Mouse (Mus musculus) thymus, postnatal 25 days (tissue): ENCODE measurements around the gene Ctnnb1.

Source experiments
- DNase-seq: peaks from one replicate; pipeline ENCODE4 v3.0.0; 2022

The Ctnnb1 gene

GRCm38 (mm10) chr9:120963720-120964119 is 34.7 kb downstream of the Ctnnb1 start:
- no peak for DNase-seq

DNA sequence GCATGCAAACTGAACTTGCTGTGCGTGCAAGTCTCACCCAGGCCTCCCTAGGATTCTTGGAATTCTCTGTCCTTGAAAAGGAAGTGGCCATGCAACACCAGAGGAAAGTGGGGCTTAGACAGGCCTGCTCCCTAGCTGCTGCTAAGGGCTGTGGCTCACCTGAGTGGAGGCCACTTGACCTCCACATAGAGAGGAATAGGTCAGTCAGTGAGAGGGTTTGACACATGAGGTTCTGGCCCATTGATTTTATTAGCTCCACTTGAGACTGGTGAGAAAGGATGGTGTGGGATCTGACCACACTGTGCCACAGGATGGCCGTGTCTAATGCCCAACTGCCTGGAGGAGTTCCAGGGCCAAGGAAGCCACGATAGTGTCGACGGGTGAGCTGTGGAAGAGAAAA is 35.2 kb downstream of the Ctnnb1 start:
- no peak for DNase-seq

- no peak for DNase-seq
Observed at GRCm38 (mm10) chr9:120965007-120965406, 36.0 kb downstream of the Ctnnb1 start.

GRCm38 (mm10) chr9:120973026-120973515 is 44.1 kb downstream of the Ctnnb1 start:
- DNase-seq: no peak

- no peak for DNase-seq
Observed at GRCm38 (mm10) chr9:120974209-120974608, 45.2 kb downstream of the Ctnnb1 start.

DNA sequence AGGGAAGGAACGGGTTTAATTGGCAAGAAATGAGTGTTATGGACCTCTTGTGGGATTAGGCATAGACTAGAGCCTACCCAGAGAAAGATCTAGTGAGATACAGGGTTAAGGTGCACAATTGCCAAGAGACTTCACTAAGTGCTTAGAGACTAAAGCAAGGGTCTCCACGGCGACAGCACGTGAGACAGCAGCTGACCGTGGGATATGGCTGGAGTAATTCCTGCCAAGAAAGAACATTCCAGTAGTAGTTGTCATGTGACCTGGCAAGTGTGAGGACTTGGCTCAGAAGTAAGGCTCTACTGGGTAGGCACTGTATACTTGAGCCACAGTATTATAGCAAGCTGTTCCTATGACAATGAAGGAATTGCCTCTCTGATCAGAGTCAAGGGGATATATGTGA is 47.1 kb downstream of the Ctnnb1 start:
- no peak for DNase-seq

- DNase-seq: no peak
Observed at GRCm38 (mm10) chr9:120976856-120977255, 47.8 kb downstream of the Ctnnb1 start.

GRCm38 (mm10) chr9:120981777-120982176 is 52.8 kb downstream of the Ctnnb1 start:
- no peak for DNase-seq

- no peak for DNase-seq
Observed at GRCm38 (mm10) chr9:120983849-120984248, 54.8 kb downstream of the Ctnnb1 start.

DNA sequence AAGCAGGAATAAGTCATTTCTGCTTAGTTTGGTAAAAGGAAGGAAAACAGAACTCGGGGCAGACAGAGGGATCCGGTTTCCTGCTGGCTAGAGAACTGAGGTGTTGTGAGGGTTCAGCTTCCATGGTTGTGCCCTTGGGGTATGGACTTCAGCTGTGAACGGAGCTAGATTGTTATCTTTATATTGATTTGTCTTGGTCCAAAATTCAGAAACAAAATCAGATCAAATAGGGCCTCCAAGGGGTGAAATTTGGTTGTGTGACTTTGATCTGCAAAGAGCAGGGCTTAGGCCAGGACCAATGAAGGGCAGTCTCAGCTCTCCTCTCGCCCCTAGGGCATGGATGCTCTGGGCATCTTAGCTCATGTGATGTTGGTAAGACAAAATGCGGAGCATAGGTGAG is 55.5 kb downstream of the Ctnnb1 start:
- DNase-seq: no peak

DNA sequence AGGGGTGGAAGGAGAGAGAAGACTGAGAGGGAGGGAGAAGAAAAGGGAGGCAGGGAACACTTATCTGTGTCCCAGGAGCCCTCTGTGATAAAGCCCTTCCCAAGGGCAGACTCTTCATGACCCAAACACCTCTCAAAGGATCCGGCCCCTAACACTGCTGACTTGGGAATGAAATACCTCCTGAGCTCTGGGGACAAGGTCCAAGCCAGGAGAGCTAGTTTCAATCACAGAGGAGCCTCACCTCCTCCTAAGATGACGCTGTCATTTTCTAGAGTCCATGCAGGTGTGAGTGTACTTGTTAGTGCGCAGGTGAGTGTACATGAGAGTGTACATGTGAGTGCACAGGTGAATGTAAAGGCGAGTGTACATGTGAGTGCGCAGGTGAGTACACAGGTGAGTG is 56.0 kb downstream of the Ctnnb1 start:
- no peak for DNase-seq

DNA sequence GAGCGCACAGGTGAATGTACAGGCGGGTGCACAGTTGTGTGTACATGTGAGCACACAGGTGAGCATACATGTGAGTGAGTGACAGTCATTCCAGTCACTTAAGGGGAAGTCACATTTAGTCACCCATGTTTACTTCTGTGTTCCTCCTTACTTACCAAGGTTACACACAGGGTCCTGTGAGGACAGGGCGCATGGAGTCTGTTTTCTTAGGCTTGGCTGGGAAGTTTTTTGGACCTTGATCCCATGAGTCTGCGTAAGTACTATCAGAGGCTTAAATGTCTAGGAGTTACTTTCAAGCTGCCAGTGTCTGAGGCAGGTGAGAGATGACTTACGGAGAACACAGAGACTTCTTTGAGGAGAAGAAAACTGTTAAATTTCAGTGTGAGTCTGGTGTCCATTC is 56.5 kb downstream of the Ctnnb1 start:
- no peak for DNase-seq

DNA sequence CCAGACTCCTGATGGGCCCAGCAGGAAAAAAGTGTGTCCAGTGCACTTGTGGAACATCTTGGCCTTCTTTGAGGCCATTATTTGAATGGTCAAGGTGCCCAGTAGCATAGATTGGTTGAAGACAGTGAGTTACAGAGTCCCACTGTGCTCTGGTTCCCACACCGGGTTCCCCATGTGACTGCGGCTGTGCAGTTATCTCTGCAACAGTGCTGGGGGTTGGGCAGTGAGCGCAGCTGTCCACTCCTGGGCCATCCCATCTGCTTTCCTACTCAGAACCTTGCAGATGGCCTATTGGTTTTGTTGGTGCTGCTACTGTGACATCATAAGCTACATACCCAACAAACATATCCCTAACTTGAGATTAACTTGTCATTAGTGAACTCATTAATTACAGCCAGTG is 57.2 kb downstream of the Ctnnb1 start:
- no peak for DNase-seq

DNA sequence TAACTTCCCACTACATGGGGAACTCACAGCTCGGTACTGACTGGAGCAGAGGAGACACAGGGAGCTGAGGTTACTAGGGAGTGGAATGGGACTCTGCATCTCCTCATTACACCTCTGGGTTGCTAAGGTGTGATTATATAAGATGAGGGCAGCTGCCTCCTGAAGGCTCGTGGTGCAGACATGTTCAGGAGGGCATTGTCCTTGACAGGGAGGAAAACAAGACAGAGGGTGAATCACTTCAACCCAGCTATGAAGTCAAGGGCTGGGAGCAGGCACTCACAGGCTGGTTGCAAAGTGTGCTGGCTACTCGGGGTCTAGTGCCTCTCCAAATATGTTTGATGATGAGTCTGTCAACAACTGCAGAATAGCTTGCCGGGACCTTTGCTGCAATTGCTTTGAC is 58.0 kb downstream of the Ctnnb1 start:
- no peak for DNase-seq

DNA sequence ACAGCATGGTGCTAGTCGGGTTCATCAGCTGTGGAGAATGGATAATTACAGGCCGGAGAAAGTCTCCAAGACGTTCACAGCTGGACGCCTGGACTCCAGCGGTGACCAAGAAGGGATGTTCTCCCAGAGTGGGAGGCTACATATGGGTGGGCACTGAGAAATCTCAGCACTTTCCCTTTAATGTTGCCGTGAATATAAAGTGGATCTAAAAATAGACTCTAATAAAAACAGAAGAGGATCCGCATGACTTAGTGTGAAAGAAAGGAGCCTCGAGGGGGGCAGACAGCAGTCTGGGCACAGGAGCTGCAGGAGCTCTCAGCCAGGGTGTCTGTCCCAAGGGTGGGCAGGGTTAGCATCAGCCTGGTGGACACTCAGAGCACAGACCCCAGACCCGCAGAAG is 59.1 kb downstream of the Ctnnb1 start:
- DNase-seq: no peak

DNA sequence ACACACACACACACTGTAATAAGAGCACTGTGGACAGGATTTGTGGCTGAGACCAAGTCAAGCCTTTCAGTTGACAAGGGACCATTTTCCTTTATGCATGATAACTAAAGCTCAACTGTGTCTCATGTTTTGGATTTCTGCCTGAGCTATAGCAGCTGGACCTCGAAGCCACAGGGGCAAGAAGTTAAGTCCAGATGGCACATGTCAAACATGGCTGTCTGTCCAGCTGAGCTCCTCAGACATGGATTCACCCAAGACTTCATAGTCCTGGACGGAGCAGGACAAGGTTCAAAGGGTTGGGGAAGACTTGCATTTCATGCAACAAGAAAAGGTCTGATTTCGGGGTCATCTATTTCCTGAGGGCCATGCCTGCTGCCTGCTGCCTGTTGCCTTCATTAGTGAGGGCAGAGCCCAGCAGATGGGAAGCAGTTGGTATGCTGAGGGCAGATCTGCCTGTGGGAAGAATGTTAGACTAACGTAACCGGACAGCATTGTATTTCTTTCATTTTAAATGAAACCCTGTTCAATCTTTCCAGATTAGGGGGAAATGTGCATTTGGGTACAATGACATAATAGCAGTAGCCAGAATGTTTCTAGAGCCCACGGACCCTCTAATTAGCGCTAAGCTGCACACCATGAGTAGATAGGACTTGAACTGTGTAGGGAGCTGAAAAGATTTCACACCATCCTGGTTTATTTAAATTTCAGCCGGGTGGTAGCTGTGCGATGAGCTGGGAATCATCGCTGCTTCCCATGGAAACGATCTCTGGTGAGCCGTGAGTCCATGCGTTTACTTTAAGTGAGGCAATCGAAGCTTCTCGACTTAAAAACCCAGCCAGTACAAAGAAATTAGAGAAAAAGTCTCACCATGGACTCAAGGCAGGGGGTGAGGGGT is 61.0 kb downstream of the Ctnnb1 start:
- no peak for DNase-seq

DNA sequence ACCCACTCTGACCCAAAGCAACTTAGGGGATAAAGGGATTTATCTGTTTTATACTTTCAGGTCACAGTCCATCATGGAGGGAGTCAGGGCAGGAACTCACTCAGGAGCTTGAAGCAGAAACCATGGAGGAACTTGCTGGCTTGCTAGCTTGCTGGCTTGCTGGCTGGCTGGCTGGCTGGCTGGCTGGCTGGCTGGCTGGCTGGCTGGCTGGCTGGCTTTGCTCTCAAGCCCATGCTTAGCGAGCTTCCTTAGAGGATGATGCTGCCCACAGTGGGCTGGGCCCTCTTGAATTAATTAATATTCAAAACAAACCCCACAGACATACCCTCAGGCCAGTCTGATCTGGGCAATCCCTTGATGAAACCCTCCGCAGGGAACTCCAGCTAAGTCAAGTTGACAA is 62.8 kb downstream of the Ctnnb1 start:
- no peak for DNase-seq

- no peak for DNase-seq
Observed at GRCm38 (mm10) chr9:120993004-120993403, 64.0 kb downstream of the Ctnnb1 start.

DNA sequence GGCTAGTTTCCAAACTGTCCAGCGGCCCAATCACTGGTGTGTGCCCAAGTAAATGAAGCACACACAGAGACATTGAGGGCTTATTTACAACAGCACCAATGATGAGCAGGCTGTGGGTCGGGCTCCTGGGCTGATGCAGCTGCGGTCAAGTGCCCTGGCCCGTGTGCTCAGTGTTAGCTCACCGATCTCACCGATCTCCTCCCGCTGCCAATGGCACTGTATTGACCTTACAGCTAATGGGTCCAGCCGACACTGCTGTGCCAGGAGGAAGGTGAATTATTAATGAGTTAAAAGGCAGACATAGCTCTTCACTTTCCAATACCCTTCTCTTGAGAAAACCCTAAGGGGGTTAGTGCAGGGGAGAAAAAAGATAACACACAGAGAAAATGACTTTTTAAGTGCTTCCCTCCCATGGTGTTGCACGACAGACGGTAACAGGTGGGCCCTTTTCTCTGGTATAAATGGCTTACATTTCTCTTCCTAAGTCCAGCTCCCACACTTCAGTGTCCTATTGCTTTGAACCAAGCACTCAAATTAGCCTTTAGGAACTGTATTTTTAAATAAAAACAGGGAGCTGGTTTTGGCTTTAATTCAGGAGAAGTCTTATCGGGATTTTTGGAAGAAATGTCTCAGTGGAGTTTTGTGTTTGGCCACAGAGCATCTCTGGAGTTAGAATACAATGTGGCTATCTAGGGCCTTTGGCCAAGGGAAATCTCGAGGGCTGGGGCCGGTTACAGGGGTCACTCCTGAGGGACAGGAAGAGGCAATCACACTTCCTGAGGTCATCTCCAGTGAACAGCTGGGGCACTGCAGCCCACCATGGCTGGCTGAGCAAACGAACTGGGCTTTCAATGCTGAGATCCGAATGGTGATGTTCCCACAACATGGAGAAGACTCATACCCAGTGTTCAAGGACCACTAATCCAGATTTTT is 65.5 kb downstream of the Ctnnb1 start:
- no peak for DNase-seq

DNA sequence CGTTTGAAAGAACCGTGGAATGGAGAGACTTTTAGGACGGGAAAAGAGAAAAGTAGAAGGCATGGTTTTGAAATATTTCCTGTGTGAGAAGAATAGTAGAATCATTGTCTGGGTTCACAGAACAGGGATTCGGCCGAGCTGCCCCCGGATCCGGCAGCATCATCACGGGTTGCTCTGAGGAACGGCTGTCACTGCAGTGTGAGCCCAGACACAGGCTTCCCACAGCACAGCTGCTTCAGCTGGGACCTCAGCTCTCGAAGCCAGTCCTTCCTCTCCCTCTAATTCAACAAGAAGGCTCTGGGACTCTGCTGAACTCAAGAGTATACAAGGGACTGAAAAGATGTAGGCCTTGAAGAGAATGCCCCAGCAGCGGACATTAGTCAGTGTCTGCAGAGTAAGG is 69.7 kb downstream of the Ctnnb1 start:
- no peak for DNase-seq

DNA sequence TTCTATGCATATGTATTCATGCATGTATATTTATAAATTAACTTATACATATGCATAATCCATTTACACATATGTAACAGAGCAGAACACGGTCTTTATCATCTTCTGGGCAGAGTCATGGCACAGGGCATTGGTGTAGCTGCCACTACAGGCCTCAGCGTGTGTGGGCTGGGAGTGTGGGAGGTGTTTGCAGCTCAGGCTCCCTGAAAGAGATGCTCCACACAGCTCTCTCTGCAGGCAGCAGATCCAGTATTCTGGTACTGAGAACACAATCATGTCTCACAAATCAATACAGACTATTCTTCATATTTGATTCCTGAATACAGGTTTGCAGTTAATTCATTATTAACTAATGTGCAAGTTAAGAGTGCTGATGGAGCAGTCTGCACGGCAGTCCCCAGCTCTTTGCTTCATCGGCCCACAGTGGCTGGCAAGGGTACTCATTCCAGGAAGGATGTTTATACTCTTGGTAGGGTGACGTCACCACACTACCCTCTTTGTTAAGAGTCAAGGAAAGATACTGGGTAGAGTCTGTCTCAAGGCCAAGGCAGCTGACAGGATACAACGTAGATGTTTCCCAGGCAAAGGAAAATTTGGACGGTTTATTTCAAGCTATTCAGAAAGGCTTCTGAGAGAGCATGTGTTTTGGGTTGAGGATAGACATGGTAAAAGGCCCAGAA is 71.8 kb downstream of the Ctnnb1 start:
- DNase-seq: no peak

GRCm38 (mm10) chr9:121001681-121002540 is 72.9 kb downstream of the Ctnnb1 start:
- DNase-seq: no peak
